Mouse (Mus musculus) mature B cell (primary cell): ENCODE results near the gene Olfr1257.
"Not testable (repeated sequence)": the region's sequence is repeated elsewhere in the genome, so short reads cannot be mapped to it uniquely, and the experiment has no call there.

Source experiments
- in situ Hi-C: fragments of 300-500 bp; cut with MboI; formaldehyde crosslinking; loops from 2 replicates; pipeline ENCODE4 v1.14.3; 2019

Olfr1257 gene

DNA sequence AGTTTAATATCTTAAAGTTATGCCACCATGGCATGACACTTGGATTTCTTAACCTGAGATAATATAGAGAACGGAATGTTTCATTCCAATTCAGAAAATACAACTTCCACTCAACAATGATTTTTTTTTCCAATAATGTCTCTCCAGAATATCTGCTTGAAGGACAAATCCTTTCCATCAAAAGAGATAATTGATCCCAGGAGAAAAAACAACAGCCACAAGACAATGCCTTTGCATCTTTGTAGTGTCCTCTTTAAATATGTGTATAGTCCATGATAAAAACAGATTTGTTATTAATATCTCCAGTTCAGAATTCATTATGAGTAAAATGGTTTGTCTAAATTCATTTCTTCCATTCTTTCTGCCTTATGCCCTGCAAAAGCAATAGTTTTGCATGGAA, at the start of gene Olfr1257:
Gene Olfr1257 (plus strand): TSS at position 301 of the 400 bp plus-strand sequence.
- in situ Hi-C loops: no loop called here

GRCm38 (mm10) chr2:89841455-89841854, 36.8 kb upstream of the Olfr1257 start, which contains the start of gene Olfr1256:
Olfr1256 (minus strand) TSS chr2:89841555.
- in situ Hi-C loops: no loop called here

GRCm38 (mm10) chr2:89848105-89848504, 30.1 kb upstream of the Olfr1257 start, which contains the start of gene Olfr48:
Olfr48 (minus strand) TSS chr2:89848205.
- in situ Hi-C loops: no loop called here

DNA sequence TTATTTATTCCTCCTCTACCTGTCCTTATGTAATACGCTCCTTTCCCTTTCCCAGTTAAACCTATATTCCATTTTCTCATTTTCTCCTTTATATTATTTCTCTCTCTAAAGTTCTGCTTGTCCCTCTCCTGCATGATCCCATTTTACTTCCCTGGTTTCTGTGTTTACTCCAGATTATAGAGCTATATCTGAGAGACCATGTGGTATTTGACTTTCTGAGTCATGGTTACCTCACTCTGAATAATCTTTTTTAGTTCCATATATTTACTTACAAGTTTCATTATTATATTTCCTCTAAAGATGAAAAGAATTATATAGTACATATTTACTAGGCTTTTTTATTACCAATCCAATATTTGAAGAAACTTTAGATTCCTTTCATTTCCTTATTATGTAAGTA, 29.0 kb upstream of the Olfr1257 start:
- in situ Hi-C loops: no loop called here

GRCm38 (mm10) chr2:89912616-89913015, 34.4 kb downstream of the Olfr1257 start:
- in situ Hi-C loops: not testable (repeated sequence)

DNA sequence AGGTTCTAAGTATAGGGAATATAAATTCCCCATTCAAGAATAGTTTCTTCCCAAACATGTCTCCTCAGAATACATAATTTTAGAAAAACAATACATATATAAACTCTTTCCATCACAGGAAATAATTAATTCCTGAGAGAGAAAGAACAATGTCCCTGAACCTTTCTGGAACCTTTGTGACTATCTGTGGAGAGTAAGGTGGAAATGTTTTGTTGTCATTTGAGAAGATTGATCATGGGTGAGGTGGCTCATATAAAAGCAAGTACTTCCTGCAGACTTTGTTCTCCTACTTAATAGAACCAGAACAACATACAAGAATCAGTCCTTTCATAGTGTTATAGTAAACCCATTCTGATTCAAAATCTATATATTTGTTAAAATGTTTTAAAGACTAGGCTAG, 48.8 kb downstream of the Olfr1257 start, which contains the start of gene Olfr1258:
Gene Olfr1258 (plus strand): TSS at position 301 of the 400 bp plus-strand sequence.
- in situ Hi-C loops: no loop called here
